16 mouse cellular contexts compared by ENCODE assay signal in the genomic region with DNA sequence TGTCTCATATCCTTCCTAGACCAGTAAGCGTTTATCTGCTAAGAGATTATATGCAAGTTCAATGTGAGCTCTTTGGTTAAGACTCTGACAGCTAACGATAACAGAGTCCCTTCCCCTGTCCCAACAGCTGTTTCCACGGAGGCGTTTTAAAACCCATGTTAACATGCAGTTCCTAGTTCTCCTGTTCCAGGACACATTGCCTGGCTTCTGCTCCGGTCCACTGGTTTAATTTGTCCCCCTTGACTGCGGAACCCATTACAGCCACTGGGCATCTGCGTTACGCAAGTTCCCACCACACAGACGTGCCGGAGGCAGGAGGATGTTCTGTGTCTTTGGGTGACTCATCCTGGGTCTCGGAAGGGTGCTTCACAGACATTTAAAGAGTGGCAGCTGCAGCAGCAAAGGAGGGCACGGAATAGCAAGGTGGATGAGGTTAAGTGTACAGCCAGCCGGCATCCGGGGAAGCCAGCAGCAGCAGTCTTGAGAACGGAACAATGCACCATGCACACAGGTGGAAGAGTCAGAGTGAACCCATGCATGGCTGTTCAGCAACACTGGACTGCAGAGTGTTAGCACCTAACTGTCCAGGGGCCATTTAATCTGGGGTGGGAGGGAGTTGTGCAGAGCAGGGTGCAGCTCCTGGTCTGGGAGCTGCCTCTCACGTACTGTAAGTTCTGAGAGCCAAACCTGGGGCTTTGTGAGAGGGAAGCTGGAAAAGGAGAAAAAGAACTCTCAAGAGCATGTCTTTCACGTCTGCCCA.
DNase-seq lines count a peak whose midpoint lies in the region; ATAC-seq and TF ChIP-seq lines count a peak whose summit lies in the region.
"Had no signal": no experiment of that assay in that cellular context is flagged by ENCODE, and none has a peak within 500 bp of the region (broad histone marks: within the 10 kb centered on the region; RNA-seq: fewer than 3 reads in every experiment).

No protein-coding gene starts in this region.

- no peaks in the 10 kb centered on the region for H3K27me3 ChIP-seq in hindbrain, embryonic 14.5 days (ENCODE audit: control insufficient read depth, insufficient read depth, low read length)
- H3K27me3 ChIP-seq in hindbrain, postnatal 0 days (ENCODE audit: insufficient read depth, low read length), result no peaks in the 10 kb centered on the region
- H3K27me3 ChIP-seq in kidney, postnatal 0 days (ENCODE audit: insufficient read depth, low read length), result no peaks in the 10 kb centered on the region
- H3K27me3 ChIP-seq: embryonic facial prominence, embryonic 13.5 days had no signal

- WGBS in hindbrain, embryonic 14.5 days, result 78% methylated on average over 17 of the region's 17 CpGs
- WGBS in hindbrain, postnatal 0 days, result 75% methylated on average over 17 of the region's 17 CpGs
- 44% methylated on average over 17 of the region's 17 CpGs for WGBS in kidney, postnatal 0 days

- H3K9me3 ChIP-seq in hindbrain, embryonic 14.5 days (ENCODE audit: control insufficient read depth, low read length), result peaks cover 10% of the 10 kb centered on the region
- H3K9me3 ChIP-seq in hindbrain, postnatal 0 days (ENCODE audit: low read length), result no peaks in the 10 kb centered on the region
- H3K9me3 ChIP-seq in kidney, postnatal 0 days (replicated peaks; ENCODE audit: low read length), result peaks cover 6% of the 10 kb centered on the region

- H3K4me2 ChIP-seq in hindbrain, embryonic 14.5 days (replicated peaks), result no peak overlapping the region
- H3K4me2 ChIP-seq in hindbrain, postnatal 0 days (ENCODE audit: low read depth, low read length), result no peak overlapping the region
- H3K4me2 ChIP-seq in kidney, postnatal 0 days (ENCODE audit: low read length), result peak overlapping the region; percentile 17
- H3K4me2 ChIP-seq: embryonic facial prominence, embryonic 13.5 days; heart, embryonic 12.5 days had no signal

- peaks cover 8% of the 10 kb centered on the region for H3K4me1 ChIP-seq in hindbrain, embryonic 14.5 days (replicated peaks; ENCODE audit: control insufficient read depth, insufficient read depth, low read length)
- H3K4me1 ChIP-seq in hindbrain, postnatal 0 days (ENCODE audit: insufficient read depth, low read length), result no peaks in the 10 kb centered on the region
- 0 out of 2 replicates have a peak, but pooled peaks cover 2% of the 10 kb centered on the region for H3K4me1 ChIP-seq in kidney, postnatal 0 days (replicated peaks; ENCODE audit: insufficient read depth, low read length)

- H3K4me3 ChIP-seq in hindbrain, embryonic 14.5 days (replicated peaks; ENCODE audit: low read length), result no peak overlapping the region
- H3K4me3 ChIP-seq in hindbrain, postnatal 0 days (ENCODE audit: low read length), result no peak overlapping the region
- no peak overlapping the region for H3K4me3 ChIP-seq in kidney, postnatal 0 days (replicated peaks; ENCODE audit: low read depth, low read length)
- H3K4me3 ChIP-seq: embryonic facial prominence, embryonic 13.5 days; forebrain, embryonic 10.5 days; heart, embryonic 12.5 days had no signal

- H3K9ac ChIP-seq in hindbrain, embryonic 14.5 days, result no peak overlapping the region
- H3K9ac ChIP-seq in hindbrain, postnatal 0 days (replicated peaks; ENCODE audit: low read length), result no peak overlapping the region
- no peak overlapping the region for H3K9ac ChIP-seq in kidney, postnatal 0 days (ENCODE audit: low read depth, low read length)
- H3K9ac ChIP-seq: embryonic facial prominence, embryonic 13.5 days; heart, embryonic 12.5 days; liver, postnatal 0 days had no signal

- peak; percentile 27 for DNase-seq in hindbrain, embryonic 14.5 days (ENCODE audit: low spot score)
- DNase-seq in hindbrain, postnatal 0 days (ENCODE audit: low spot score), result no peak
- DNase-seq in A20 (ENCODE audit: low read depth, low spot score) (peak; percentile 57), MN1 (ENCODE audit: low spot score) (peak; percentile 59)
- peak; percentile 46 for DNase-seq in kidney, postnatal 0 days (ENCODE audit: low spot score)
- no peak for DNase-seq in thymus, postnatal 10 days (ENCODE audit: low spot score in 2 of 2)
- DNase-seq in left cerebral cortex, adult 9 months (ENCODE audit: low spot score in 2 of 2), result no peak
- DNase-seq in left cerebral cortex, adult 11 months (ENCODE audit: low spot score), result no peak
- DNase-seq: adrenal gland, postnatal 36 days; liver, postnatal 0 days; right cerebral cortex, postnatal 25 days; thymus, adult 2 months had no signal

- H3K27ac ChIP-seq in hindbrain, embryonic 14.5 days, result no peak overlapping the region
- H3K27ac ChIP-seq in hindbrain, postnatal 0 days, result no peak overlapping the region
- H3K27ac ChIP-seq in kidney, postnatal 0 days, result no peak overlapping the region
- H3K27ac ChIP-seq: embryonic facial prominence, embryonic 13.5 days; forebrain, embryonic 10.5 days; macrophage had no signal

- ATAC-seq in hindbrain, embryonic 14.5 days (ENCODE audit: low FRiP score), result no peak
- ATAC-seq in hindbrain, postnatal 0 days, result no peak
- ATAC-seq in kidney, postnatal 0 days (replicated peaks; ENCODE audit: low FRiP score, low read depth), result peak; percentile 87
- ATAC-seq: liver, postnatal 0 days had no signal

- H3K36me3 ChIP-seq in hindbrain, embryonic 14.5 days (replicated peaks; ENCODE audit: control insufficient read depth, insufficient read depth), result no peaks in the 10 kb centered on the region
- H3K36me3 ChIP-seq in hindbrain, postnatal 0 days (ENCODE audit: insufficient read depth, low read length), result no peaks in the 10 kb centered on the region
- no peaks in the 10 kb centered on the region for H3K36me3 ChIP-seq in kidney, postnatal 0 days (ENCODE audit: insufficient read depth, low read length)
- H3K36me3 ChIP-seq: embryonic facial prominence, embryonic 13.5 days; forebrain, embryonic 10.5 days; heart, embryonic 12.5 days had no signal

- no peak for TF ChIP-seq CTCF in hindbrain, postnatal 0 days (IDR thresholded peaks at IDR 0.05; ENCODE audit: low read depth)
- TF ChIP-seq CTCF in kidney, postnatal 0 days (IDR thresholded peaks at IDR 0.05; ENCODE audit: low read depth), result no peak

Comparison
In these comparisons a context has a peak if more than half of its experiments do, and no peak if none do; other contexts are left out.
1. DNase-seq: peak in hindbrain, embryonic 14.5 days (single experiment), A20 (single experiment), MN1 (single experiment) and kidney, postnatal 0 days (single experiment); none in hindbrain, postnatal 0 days (single experiment), thymus, postnatal 10 days (0 of 2), left cerebral cortex, adult 9 months (0 of 2) and left cerebral cortex, adult 11 months (single experiment).